Mouse (Mus musculus) G1E (cell line): ENCODE data around the gene Lrrc36. TPM values are rescaled to one million over a fixed set of nuclear protein-coding genes. Genes with fewer than 3 reads are reported as not detected.

Source experiments
- ATAC-seq: 2 replicates; pipeline ENCODE4 v1.8.0; 2016; ENCODE audit warnings: mild to moderate bottlenecking; ENCODE audit not compliant: insufficient number of reproducible peaks, poor library complexity, low FRiP score, severe bottlenecking; ENCODE audit errors: extremely low read depth
- DNase-seq: peaks from one replicate; pipeline ENCODE4 v3.0.0; 2012; ENCODE audit warnings: low spot score
- H3K27me3 ChIP-seq: 2 replicates; pipeline ENCODE4 v1.6.1; 2012; ENCODE audit warnings: mild to moderate bottlenecking, low read length, inconsistent platforms; ENCODE audit not compliant: insufficient read depth
- H3K36me3 ChIP-seq: replicated peaks from 2 replicates; pipeline ENCODE3; 2012; ENCODE audit warnings: mild to moderate bottlenecking, inconsistent platforms
- H3K4me1 ChIP-seq: 2 replicates; pipeline ENCODE4 v1.6.1; 2012; ENCODE audit warnings: low read depth, low read length, inconsistent platforms, mixed read lengths; ENCODE audit not compliant: insufficient read depth
- H3K4me3 ChIP-seq: 2 replicates; pipeline ENCODE4 v1.5.1; 2012; ENCODE audit warnings: low read depth, mild to moderate bottlenecking, inconsistent platforms, low read length, moderate library complexity, mixed read lengths
- H3K9me3 ChIP-seq: replicated peaks from 2 replicates; pipeline ENCODE4 v1.6.1; 2012; ENCODE audit warnings: inconsistent platforms
- CTCF ChIP-seq: IDR thresholded peaks from 2 replicates; pipeline ENCODE4 v1.5.1; 2012; ENCODE audit warnings: low read depth, low read length, inconsistent platforms, mixed read lengths
- GATA1 ChIP-seq: IDR thresholded peaks from 2 replicates; pipeline ENCODE4 v1.6.1; 2012; ENCODE audit warnings: borderline replicate concordance, low read length, inconsistent platforms, mixed read lengths
- GATA2 ChIP-seq: IDR thresholded peaks from 2 replicates; pipeline ENCODE4 v1.6.1; 2012; ENCODE audit warnings: low read depth, low read length, inconsistent platforms, borderline replicate concordance
- POLR2AphosphoS5 ChIP-seq: IDR thresholded peaks from 2 replicates; pipeline ENCODE4 v1.6.1; 2012; ENCODE audit warnings: low read depth, low read length, inconsistent platforms; ENCODE audit not compliant: insufficient replicate concordance
- TAL1 ChIP-seq: conservative IDR thresholded peaks from 2 replicates; pipeline ENCODE4 v1.6.1; 2012; ENCODE audit warnings: low read depth, low read length, inconsistent platforms, mixed read lengths
- polyA plus RNA-seq: library from polyadenylated mRNA; stranded (reverse); fragments of >175 nt; gene quantifications from 2 replicates; pipeline ENCODE4 v1.2.3, GENCODE M21; 2012
- total RNA-seq, 2 experiments: library from RNA; stranded (forward) in 1 of 2; stranded (reverse) in 1 of 2; fragments of 200-1000 nt in 1 of 2; fragments of >200 nt in 1 of 2; fragmentation: Nextera tagmentation in 1 of 2; gene quantifications; 2 replicates each; pipeline ENCODE4 v1.2.3; 2014 to 2017

The Lrrc36 gene
- total and polyA plus RNA-seq, 3 experiments = not detected

GRCm38 (mm10) chr8:105400016-105400415 lies 13.4 kb upstream of the Lrrc36 start:
- ATAC-seq (no peak), DNase-seq (no peak)
- H3K27me3 ChIP-seq = peaks cover 35% of the 10 kb centered on the region
- H3K4me3 ChIP-seq = no peak overlapping the region
- H3K9me3 ChIP-seq = no peaks in the 10 kb centered on the region
- H3K36me3 ChIP-seq = no peaks in the 10 kb centered on the region
- TF ChIP-seq TAL1 (no peak), POLR2AphosphoS5 (no peak), GATA2 (no peak), GATA1 (no peak), CTCF (no peak)
- no peaks in the 10 kb centered on the region for H3K4me1 ChIP-seq

DNA sequence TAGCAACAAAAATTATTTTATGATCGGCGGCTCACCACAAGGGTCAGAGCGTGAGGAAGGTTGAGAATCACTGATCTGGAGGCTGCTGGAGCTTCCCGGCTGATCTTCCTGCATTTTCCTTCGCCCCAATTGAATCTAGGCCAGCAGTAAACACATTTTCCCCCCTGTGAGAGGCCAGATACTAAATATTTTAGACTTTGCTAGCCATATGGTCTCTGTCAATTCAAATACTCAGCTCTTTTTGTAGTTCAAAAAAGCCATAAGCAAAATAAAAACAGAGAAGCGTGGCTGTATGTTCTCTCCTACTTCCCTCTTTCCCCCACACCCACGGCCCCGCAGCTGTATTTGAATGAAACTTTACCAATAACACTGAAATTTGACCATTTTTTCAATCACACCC lies 9.9 kb upstream of the Lrrc36 start:
- no peaks in the 10 kb centered on the region for H3K36me3 ChIP-seq
- TF ChIP-seq GATA1 (no peak), GATA2 (no peak), CTCF (no peak), TAL1 (no peak), POLR2AphosphoS5 (no peak)
- H3K4me3 ChIP-seq = no peak overlapping the region
- peaks cover 22% of the 10 kb centered on the region for H3K27me3 ChIP-seq
- no peaks in the 10 kb centered on the region for H3K4me1 ChIP-seq
- no peak for DNase-seq
- H3K9me3 ChIP-seq = no peaks in the 10 kb centered on the region
- ATAC-seq = no peak

DNA sequence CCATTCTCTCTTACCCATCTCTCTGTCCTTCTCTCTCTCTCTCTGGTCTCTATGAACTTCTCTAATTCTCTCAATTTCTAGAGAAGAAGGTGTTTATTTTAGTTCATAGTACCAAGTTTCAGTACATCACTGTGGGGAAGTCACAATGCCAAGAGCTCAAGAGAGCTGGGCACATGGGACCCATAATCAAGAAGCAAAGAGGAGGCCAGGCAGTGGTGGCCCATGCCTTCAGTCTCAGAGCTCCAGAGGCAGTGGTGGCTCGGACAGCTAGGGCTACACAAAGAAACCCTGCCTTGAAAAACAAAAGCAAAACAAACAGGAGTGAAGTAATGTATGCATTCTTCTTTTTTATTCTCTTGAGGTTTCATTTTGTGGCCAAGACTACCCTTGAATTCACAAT lies 8.9 kb upstream of the Lrrc36 start:
- H3K4me1 ChIP-seq = no peaks in the 10 kb centered on the region
- no peaks in the 10 kb centered on the region for H3K9me3 ChIP-seq
- TF ChIP-seq CTCF (no peak), POLR2AphosphoS5 (no peak), GATA2 (no peak), TAL1 (no peak)
- no peak overlapping the region for H3K4me3 ChIP-seq
- ATAC-seq (no peak), DNase-seq (no peak)
- peaks cover 18% of the 10 kb centered on the region for H3K27me3 ChIP-seq
- H3K36me3 ChIP-seq = no peaks in the 10 kb centered on the region

DNA sequence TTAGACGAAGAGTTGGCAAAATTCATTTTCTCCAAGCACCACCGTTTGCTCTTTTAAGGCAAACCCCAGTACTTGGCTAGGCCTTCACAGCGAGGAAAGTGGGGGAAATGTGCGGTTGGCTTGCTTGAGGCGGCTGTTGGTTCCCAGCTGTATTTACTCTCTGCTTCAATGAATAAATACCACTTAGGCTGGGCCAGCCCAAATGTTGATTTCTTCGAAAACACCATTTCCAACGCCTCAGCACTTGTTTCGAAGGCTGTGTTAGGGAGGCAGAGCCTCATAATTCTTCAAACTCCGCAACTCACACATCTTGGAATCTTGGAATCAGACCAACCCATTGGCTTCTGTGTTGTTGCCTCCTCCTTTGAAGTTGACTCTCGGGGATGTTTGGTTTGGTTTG lies 7.0 kb upstream of the Lrrc36 start:
- Histone ChIP-seq H3K27me3 (peaks cover 6% of the 10 kb centered on the region), H3K9me3 (no peaks in the 10 kb centered on the region), H3K4me1 (no peaks in the 10 kb centered on the region), H3K4me3 (no peak overlapping the region), H3K36me3 (no peaks in the 10 kb centered on the region)
- DNase-seq = no peak
- TF ChIP-seq TAL1 = no peak
- no peak for TF ChIP-seq POLR2AphosphoS5
- no peak for TF ChIP-seq GATA1
- no peak for TF ChIP-seq GATA2
- no peak for TF ChIP-seq CTCF
- no peak for ATAC-seq

DNA sequence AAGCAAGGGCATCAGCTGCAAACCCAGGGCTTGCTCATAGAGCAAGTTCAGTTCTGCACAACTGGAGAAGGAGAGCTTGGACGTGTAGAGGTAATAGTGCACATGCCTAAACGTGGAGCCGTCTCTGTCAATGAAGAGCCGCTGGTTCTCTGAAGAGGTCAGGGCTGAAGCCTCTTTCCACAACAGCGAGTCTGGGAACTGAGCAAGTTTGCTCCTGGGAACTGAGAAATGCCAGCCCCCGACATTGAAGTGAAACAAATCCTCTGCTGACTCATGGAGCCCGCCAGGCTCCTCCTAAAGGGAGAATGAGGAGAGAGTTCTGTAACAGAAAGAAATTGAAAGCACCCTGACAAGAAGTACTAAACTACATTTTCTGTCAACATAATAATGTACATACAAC lies 5.0 kb upstream of the Lrrc36 start:
- DNase-seq = no peak

DNA sequence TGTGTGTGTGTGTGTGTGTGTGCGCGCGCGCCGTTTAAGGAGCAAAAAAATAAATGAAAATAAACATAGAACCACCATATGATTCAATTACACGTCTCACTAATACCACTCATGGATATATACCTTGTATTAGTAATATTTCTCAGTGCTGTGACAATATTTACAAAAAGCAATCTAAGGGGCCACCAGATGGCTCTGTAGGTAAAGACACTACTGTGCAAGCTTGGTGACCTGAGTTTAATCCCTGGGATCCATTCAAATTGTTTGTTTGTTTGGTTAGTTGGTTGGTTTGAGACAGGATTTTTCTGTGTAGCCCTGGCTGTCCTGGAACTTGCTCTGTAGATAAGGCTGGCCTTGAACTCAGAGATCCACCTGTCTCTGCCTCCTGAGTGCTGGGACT lies 3.4 kb upstream of the Lrrc36 start:
- Histone ChIP-seq H3K4me3 (no peak overlapping the region), H3K9me3 (no peaks in the 10 kb centered on the region), H3K4me1 (no peaks in the 10 kb centered on the region), H3K27me3 (peaks cover 6% of the 10 kb centered on the region; the same call in 1 of the 2 replicates), H3K36me3 (no peaks in the 10 kb centered on the region)
- TF ChIP-seq GATA2 (no peak), GATA1 (no peak), POLR2AphosphoS5 (no peak), CTCF (no peak), TAL1 (no peak)
- no peak for ATAC-seq
- DNase-seq = no peak

More for the DNA sequence above, 5.0 kb upstream of the Lrrc36 start:
- TF ChIP-seq CTCF = no peak
- no peak for TF ChIP-seq GATA2
- TF ChIP-seq POLR2AphosphoS5 = no peak
- TF ChIP-seq TAL1 = no peak
- TF ChIP-seq GATA1 = no peak
- Histone ChIP-seq H3K4me3 (no peak overlapping the region), H3K36me3 (no peaks in the 10 kb centered on the region), H3K4me1 (no peaks in the 10 kb centered on the region), H3K27me3 (peaks cover 6% of the 10 kb centered on the region; the same call in 1 of the 2 replicates), H3K9me3 (no peaks in the 10 kb centered on the region)
- no peak for ATAC-seq

GRCm38 (mm10) chr8:105418992-105419391 lies 5.6 kb downstream of the Lrrc36 start:
- H3K4me3 ChIP-seq = no peak overlapping the region
- H3K9me3 ChIP-seq = no peaks in the 10 kb centered on the region
- no peaks in the 10 kb centered on the region for H3K4me1 ChIP-seq
- peaks cover 4% of the 10 kb centered on the region; the same call in 1 of the 2 replicates for H3K27me3 ChIP-seq
- TF ChIP-seq GATA1 (no peak), TAL1 (no peak), POLR2AphosphoS5 (no peak), GATA2 (no peak), CTCF (no peak)
- no peaks in the 10 kb centered on the region for H3K36me3 ChIP-seq
- DNase-seq (no peak), ATAC-seq (no peak)
